Mouse (Mus musculus): ENCODE data around the gene Sbf2.

Gene Sbf2

GRCm38 (mm10) chr7:110305486-110305885, 309.2 kb downstream of the Sbf2 start:
- DNase-seq, result no peak

- DNase-seq, result no peak
These were observed 311.8 kb downstream of the Sbf2 start for GRCm38 (mm10) chr7:110302886-110303285.

DNA sequence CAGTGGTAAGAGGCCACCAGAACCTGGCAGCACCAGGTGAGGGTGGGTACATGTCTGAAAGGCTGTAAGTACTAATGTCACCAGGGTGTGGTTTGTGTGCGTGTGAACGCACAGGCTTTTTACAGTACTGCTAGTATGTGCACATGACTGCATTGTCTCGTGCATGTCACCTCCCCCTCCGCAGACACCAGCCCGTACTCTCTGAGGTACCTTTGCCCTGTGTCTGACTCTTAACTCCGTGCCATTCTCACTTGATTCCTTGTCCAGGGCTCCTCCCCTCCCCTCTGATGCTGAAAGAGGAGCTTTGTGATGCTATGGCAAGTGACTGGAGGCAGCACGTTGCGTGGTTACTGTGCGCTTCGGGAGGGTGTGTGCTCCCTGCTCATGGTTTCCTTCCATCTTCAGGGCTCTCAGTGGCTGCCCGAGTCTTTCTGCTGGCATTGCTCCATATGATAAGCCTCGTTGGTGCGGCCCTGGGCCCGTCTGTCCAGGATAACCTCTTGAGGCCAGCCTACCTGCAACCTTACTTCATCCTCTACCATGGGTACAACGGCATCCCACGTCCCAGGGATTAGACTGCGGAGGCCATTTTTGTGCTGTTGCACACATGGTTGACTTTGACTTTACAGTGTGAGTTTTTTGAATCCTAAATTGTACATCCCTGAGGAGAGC, 315.8 kb downstream of the Sbf2 start:
- DNase-seq, result no peak

GRCm38 (mm10) chr7:110298090-110298489, 316.6 kb downstream of the Sbf2 start:
- no peak for DNase-seq

DNA sequence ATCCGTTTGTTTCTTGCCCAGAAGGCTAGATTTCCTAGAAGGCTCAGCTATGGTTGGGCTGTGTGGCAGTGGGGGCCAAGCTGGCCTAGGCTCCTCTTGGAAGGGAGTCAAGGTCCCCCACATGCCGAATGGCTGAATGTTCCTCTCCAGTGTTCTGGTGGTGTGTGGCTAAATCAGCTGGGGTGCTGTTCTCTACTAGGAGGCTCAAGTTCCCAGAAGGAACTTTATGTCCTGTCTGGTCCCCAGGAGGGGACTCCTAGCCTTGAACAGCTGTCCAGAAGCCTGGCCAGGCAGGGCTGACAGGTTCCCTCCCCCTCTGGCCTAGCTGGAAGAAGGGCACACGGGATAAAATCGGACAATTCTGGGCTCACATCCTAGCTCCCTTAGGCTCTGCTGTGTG, 317.1 kb downstream of the Sbf2 start:
- no peak for DNase-seq

DNA sequence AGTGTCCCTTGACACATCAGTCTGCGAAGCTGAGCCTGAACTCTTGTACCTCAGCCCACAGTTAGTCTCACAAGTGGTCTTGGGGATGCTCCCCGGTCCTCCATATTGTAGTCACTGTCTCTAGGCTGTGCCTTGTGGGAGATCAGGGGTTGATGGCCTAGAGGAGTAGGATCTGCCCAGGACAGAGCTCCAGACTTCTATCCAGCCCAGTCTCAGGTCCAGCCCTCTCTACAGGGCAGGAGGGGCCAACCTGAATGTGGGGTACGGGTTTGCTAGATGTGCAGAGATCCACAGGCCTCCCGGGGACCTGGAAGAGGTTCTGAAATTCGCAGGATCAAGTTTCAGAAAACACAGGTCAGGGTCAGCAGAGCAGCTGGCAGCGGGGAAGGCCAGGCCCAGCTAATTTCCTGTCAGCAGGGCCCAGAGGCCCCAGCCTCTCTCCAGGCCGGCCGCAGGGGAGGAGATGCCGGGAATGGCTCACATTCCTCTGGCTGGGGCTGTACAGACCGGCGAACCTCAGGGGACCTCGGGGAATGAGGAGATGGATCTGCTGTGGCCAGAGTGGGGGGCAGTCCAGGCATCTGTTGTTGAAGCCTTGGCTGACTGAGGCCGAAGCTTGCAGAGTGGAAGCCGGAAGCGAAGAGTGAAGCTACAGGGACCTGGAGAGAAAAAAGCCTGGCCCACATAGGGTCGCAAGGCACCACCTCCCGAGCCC, 317.7 kb downstream of the Sbf2 start:
- peak; percentile 38 for DNase-seq

- no peak for DNase-seq
These were observed 325.1 kb downstream of the Sbf2 start for GRCm38 (mm10) chr7:110289647-110290046.

GRCm38 (mm10) chr7:110288731-110289191, 326.0 kb downstream of the Sbf2 start:
- DNase-seq, result no peak

DNA sequence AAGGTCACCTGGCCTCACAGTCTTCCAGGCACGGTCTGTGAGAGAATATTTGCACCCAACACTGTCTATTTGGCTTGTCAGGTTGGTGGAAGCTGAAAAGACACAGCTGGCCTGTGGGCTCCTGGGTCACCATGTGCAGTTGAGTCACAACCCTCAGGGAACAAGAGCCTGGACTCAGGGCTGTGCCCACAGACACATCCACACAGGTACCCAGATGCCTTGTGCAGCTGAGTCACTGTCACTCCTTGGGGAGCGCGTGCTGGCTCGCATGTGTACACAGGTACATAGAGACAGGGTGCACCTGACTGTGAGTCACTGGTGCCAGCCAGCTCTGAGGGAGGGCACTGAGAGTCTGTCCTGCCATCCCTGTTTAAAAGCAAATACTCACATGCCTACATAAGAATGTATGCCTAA, 326.5 kb downstream of the Sbf2 start:
- no peak for DNase-seq

GRCm38 (mm10) chr7:110287476-110288071, 327.1 kb downstream of the Sbf2 start:
- no peak for DNase-seq

DNA sequence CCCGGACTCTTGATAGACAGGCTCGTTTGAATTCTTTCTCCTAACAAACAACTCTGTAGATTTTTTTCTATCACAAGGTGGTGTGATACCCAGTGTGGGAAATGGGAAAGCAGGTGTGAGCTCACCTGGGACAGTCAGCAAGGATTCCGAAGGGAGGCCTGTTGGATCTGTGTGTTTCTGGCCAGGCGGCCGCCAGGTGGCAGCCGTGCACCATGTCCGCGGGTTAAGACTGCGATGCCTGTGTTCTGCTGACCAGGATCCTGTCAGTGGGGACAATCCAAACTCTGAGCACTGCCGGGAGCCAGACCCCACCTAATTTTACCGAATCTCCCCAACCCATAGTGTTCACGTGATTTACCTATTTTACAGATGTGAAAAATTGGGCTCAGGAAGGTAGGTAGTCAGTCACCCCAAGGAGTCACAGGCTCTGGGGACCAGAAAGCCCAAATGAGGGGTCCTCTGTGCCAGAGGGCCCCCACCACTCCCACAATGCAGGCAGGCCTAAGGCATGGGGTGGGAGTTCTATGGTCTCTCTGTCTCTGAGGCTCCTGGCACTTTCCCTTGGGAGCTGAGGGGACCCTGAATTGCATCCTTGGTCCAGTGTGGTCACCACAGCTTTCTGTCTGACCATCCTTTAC, 327.8 kb downstream of the Sbf2 start:
- peak; percentile 78 for DNase-seq

- DNase-seq, result no peak
These were observed 328.5 kb downstream of the Sbf2 start for GRCm38 (mm10) chr7:110286198-110286732.

DNA sequence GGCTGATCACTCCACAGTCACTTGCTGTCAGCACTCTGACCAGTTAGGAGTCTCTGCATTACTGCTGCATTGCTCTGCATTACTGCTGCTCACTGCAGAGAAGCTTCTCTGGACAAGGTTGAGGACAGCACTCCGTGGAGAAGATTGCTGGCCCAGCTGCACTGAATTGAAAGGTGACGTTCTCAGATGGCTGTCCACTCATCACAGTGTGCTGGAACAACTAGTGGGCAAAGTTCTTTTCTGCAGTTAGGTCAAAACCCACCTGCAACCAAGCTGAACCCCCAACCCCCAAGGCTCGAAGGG, 328.9 kb downstream of the Sbf2 start:
- no peak for DNase-seq

DNA sequence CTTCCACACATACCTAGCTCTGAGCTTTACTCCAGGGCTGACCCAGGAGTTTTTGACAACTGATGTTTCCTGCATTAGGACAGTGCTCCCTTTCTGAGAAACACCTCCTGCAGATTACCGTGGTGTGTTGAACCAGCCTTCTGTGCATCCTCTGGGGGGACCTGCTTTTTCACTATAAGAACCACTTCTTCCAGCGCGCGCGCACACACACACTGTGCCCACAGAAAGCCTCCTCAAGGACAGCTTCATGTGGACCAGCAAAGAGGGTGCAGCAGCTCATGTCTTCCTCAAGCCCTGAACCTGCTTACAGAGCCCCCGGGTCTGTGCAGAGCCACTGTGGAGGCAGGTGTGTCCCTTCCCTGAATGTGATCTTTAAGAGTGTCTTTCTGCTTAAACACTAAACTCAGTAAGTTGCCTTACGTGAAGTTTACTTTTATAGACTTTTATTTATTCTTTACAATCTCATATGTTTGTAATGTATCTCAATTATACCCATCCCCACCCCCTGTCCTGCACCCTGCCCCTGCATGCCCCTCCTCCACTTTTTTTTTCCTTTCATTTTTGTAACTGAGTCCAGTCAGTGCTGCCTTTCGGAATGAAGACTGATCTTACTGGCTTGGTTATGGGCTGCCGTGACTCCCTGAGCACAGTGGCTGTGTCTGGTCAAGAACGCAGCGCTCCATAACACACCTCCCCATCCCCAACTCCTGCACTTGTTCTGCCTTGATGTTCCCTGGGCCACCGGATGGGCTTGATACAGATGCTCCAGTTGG, 329.5 kb downstream of the Sbf2 start:
- no peak for DNase-seq

DNA sequence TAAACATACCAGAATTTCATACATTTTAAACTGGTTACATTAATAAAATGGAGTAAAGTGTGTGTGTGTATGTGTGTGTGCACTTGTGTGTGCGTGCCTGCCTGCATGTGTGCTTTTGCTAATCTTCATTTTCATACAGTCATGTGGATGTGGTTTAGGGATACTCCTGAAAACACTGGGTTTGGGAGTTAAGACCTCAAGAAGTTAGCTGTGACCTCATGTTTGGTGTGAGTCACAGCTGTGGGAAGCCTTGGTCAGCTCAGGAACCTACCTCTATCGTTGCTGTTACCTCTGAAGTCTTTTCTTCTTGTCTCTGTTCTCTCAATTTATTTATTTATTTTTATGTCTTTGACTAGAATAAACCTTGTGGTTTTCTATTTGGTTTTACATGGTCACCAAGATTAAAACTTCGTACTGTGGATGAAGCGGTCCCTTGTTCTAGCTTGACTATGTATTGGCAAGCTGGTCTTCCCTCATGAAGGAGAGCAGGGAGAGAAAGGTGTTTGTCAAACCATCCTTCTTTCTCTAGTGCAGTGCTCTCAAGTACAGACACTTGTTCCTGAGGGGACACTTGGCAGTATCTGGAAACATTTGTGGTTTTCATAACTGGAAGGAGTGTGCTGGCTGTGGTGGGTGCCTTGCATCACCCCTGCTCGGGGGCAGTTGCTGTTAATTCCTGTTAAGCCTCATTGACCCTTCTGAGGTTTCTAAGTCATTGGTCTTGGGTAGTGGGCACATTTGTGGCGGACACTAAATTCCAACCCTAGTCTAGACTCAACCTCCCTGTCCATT, 331.0 kb downstream of the Sbf2 start:
- no peak for DNase-seq

DNA sequence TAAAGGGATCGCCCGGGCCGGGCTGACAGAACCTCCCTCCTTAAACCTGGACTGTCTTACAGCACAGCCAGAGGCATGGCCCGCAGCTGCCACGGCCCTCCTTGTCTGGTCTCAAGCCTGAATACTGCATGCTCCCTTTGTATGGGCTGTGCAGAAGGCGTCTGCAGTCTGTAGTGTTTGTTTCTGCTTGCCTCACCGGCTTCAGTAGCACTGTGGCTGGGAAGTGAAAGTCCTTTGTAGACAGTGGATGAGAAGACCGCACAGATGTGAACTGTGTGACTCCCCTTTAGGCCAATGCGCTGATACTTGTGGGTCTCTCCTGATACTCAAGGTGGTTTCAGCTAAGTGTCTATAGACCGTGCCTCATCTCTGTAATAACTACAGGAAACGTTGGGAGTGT, 331.9 kb downstream of the Sbf2 start:
- DNase-seq, result no peak

- DNase-seq, result no peak
These were observed 333.1 kb downstream of the Sbf2 start for GRCm38 (mm10) chr7:110281435-110282256.

DNA sequence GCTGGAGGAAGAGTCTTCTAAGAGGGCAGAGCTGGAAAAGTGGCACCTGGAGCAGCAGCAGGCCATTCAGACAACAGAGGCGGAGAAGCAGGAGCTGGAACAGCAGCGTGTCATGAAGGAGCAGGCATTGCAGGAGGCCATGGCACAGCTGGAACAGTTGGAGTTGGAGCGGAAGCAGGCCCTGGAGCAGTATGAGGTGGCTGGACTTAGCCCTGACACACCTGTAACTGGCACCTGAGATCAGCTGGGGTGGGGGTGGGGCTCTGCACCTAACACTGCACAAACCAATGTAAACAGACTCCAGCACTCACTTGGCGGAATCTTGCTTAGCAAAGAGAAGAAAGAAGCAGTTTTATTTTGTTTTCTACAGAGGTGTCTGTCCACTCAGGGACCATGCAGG, 335.5 kb downstream of the Sbf2 start:
- no peak for DNase-seq

DNA sequence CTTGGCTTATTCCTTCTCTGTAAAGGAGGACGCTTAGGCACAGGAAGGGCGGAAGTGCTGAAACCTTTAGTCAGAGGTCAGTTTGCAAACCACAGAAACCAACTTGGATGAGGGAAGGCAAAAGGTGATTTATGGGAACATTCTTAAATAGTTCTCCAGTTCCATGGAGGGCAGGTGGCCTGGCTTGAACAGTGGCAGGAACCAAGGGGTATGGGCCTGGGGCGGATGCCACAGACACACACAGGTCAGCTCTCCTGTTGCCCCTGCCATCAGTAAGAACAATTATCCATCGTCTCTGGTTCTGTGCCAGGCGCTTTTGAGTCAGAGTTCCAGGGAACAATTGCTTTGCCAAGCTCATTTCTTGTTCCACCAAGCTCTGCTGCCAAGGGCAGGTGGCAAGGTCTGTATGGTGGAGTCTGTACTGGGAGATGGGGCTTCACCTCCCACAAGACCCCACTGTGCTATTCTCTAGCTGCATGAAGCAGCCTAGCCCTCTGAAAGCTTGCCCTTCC, 336.9 kb downstream of the Sbf2 start:
- no peak for DNase-seq

DNA sequence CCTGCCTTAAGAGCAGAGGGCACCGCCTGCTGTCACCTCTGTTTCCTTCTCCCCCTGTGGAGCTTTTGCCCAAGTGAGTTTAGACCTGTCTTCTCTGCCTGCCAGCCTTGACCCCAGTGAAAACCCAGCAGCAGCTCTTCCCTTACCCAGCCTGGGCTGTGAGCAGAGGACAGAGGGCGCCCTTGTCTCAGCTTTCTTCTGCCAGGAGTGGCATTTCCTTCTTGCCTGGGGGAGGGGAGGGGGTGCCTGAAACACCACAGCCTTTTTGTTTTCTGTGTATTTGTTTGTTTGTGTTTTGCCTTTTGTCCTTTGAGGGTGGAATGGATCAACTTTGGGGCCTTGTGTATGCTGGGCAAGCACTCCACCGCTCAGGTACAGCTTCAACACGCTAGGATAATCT, 342.3 kb downstream of the Sbf2 start:
- peak; percentile 27 for DNase-seq

- no peak for DNase-seq
These were observed 342.9 kb downstream of the Sbf2 start for GRCm38 (mm10) chr7:110271814-110272213.
